Mouse (Mus musculus) small intestine, adult 2 months (tissue): ENCODE data around the gene C5ar2.

ENCODE experiments used
- CTCF ChIP-seq: fragments of 200-500 bp; IDR thresholded peaks from 2 replicates; pipeline ENCODE4 v1.5.1; 2012; ENCODE audit warnings: low read depth, mild to moderate bottlenecking, control low read depth, inconsistent platforms, low read length, moderate library complexity, mixed read lengths; ENCODE audit not compliant: insufficient replicate concordance, insufficient read length; ENCODE audit errors: extremely low read depth
- POLR2A ChIP-seq: fragments of 200-500 bp; IDR thresholded peaks from 2 replicates; pipeline ENCODE4 v1.6.1; 2012; ENCODE audit warnings: low read depth, mild to moderate bottlenecking, control low read depth, inconsistent platforms, low read length, moderate library complexity

DNA sequence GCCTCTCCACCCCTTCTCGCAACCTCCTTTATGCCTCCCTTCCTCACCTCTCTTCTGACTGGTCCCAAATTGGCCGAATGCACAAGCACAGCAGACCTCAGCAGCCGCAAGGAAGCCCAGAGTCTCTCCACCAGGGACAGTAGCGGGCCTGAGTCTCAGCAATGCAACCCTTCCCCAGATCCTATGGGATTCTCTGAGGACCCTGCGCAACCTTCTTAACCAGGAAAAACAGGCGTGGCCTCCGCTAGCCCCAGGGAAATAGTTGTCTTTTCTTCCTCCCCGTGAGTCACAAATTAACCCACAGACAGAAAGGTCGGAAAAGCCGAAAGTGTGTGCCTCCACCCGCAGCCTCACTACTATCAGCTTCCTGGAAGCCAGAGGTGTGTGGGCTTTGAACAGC, 2.2 kb downstream of the C5ar2 start:
- TF ChIP-seq POLR2A (no peak), CTCF (no peak)
